Mouse (Mus musculus): Measurements from ENCODE around the gene Toe1.
A peak's percentile ranks its signal among the peaks of the same experiment; 100 is the strongest.

Toe1 gene

DNA sequence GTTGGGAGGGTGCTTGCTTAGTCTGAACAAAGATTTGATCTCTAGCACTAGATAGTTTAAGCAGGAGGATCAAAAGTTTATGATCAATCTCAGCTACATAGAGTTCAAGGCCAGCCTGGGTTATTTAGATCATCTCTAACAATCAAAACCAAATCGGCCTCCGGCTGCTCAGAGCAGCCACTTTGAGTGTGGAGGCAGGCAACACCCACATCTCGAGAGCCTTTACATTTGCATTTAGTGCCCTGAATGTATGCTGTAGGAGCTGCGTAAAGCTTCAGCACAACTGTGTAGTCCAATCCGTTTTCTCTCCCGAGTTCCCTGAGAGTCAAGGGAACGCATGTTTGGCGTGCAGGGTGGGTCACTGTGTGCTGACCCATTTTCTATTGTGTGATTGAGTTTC is 15.0 kb downstream of the Toe1 start:
- DNase-seq (ENCODE audit: inconsistent ontology term) = no peak

DNA sequence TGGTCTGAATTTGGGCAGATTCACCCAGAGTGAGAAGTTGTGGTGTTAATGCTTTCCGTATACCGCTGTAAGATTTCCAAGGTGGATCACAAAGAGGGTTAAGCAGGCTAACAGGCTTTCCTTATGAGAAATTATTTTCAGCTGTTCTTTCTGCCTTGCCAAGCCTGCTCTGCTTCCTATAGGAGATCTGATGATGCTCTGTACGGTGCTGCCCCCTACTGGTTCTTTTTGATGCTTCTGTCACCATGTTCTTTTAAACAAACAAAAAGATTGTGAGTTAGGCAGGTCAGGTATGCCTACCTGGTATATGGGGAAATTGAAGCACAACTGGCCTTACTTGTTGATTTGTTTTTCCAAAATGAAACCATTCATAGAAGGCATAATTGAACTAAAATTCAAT is 18.5 kb downstream of the Toe1 start:
- DNase-seq (ENCODE audit: inconsistent ontology term) = peak; percentile 58

DNA sequence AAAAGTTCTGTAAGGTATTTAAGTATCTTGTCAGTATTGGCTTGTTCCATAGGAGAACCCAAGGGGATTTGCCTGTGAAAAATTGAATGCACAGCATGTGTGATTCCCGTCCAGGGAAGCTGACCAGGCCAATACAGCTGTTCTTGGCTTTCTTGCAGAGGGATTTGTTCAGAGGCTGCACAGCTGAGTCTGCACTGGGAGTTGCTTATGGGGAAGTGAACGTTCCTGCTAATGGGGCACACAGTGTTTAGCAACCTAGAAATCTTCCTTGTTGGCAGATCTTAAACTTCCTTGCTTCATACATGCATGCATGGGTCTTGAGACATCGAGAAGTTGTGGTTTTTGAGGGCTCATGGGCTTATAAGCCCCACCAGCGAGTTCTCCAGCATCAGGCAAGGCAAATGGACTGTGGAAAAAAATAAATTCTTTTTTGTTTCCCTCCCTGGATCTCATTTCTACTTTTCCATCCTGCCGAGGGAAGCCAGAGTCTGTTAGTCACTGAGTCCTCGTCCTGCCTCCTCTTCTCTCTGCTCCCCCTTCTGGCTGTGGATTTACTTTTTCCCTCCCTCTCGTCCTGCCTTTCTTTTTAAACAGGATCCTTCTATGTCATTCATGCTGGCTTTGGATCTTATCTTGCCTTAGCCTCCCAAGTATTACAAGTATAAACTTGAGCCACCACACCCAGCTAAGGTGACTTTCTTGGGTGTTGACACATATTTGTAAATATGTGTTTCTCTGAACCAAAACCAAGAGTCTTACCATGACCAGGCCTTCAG is 19.3 kb downstream of the Toe1 start:
- DNase-seq (ENCODE audit: inconsistent ontology term) = peak; percentile 59

GRCm38 (mm10) chr4:116786587-116786986 is 20.9 kb downstream of the Toe1 start:
- DNase-seq (ENCODE audit: inconsistent ontology term) = no peak

DNA sequence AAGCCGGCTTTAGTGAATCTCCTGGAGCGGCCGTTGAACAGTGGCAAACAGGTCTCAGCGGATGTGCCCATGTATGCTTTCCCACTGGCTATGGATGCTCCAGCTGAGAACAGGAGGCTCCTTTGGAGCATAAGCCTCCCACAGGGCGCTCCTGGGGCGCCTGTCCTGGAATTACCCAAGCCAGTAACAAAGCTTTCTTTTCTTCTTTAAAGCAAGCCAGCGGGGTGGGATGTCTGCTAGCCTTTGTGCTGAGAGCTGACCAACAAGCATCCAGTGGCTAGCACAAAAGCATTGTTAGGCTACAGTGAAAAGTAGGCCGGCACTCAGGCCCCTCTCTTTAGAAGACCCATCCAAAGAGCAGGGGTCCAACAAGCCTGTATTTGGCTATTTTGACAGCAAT is 25.3 kb downstream of the Toe1 start:
- peak; percentile 85 for DNase-seq (ENCODE audit: inconsistent ontology term)

GRCm38 (mm10) chr4:116781366-116781765 is 26.1 kb downstream of the Toe1 start:
- DNase-seq (ENCODE audit: inconsistent ontology term) = no peak

DNA sequence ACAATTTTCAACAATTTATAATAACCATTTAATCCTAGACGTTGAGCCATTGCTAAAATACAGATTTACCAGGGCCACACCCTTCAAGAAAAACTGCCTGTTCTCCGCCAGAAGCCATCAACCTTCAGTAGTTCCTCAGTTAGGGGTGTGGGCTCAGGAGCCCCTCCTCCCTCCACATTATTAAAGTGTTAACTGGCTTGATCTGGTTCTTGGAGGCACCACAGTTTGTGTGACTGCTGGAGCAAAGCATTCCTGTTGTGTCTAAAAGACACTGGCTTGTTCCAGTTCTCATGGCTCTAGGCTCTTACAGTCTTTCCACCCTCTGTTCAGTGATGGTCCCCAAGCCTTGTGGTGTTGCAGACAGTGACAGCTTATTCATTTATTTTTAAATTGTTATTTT is 26.9 kb downstream of the Toe1 start:
- no peak for DNase-seq (ENCODE audit: inconsistent ontology term)

DNA sequence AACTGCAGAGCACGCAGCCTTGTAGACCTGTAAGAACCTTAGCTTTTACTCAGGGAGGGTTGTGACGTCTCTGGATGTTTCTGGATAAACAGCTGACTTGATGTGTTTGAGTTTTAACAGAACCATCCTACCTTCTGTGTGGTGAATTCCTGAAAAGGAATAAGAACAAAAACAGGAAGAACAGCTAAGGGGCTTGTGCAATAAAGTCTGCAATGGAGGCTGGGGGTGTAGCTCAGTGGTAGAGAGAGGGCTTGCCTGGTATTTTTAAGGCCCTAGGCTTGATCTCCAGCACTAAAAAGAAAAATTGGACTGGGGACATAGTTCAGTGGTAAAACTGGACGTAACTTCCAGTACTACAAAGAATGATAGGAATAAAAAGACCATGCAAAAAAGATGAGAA is 30.4 kb downstream of the Toe1 start:
- DNase-seq (ENCODE audit: inconsistent ontology term) = no peak

DNA sequence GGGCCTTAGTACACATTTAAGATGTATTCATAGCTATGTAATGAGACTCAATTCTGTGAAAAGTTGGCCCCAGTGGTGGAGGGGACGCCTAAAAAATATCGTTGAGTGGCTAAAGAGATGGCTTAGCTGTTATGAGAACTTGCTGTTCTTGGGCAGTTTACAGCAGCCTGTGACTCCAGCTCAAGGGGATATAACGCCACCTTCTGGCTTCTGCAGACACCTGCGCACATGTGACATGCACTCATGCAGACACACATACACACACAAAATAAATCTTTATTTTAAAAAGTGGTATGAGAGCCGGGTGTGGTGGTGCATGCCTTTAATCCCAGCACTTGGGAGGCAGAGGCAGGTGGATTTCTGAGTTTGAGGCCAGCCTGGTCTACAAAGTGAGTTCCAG is 31.0 kb downstream of the Toe1 start:
- DNase-seq (ENCODE audit: inconsistent ontology term) = no peak

DNA sequence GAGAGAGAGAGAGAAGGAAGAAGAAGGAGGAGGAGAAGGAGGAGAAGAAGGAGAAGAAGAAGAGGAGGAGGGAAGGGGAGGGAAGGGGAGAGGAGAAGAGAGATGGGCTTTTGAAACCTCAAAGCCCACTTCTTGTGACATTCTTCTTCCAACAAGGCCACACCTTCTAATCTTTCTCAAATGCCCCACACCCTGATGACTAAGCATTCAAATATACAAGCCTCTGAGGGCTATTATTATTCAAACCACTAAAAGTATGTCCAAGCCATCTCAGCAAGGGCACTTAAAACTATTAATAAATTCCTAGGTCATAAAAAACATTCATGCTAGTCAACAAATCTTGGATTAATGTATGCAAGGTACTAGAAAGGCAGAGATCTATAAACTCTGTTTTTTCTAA is 38.4 kb downstream of the Toe1 start:
- peak; percentile 50 for DNase-seq (ENCODE audit: inconsistent ontology term)

DNA sequence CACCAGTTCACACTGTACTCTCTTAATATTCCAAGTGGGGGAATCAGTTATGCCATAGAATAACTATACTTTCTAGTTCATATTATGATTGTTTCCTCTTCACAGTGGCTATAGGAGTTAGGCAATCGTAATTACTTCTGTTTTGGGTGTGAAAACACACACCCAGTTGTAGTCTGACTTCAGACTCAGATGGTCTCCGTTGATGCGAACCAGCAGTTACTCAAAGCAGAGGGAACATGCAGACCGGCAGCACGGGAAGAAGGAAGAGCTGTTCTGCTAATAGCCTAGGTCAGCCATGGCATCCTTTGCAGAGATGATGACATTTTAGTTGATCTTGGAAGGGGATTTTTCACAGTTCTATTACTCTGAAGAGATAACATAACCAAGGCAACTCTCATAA is 38.9 kb downstream of the Toe1 start:
- no peak for DNase-seq (ENCODE audit: inconsistent ontology term)

DNA sequence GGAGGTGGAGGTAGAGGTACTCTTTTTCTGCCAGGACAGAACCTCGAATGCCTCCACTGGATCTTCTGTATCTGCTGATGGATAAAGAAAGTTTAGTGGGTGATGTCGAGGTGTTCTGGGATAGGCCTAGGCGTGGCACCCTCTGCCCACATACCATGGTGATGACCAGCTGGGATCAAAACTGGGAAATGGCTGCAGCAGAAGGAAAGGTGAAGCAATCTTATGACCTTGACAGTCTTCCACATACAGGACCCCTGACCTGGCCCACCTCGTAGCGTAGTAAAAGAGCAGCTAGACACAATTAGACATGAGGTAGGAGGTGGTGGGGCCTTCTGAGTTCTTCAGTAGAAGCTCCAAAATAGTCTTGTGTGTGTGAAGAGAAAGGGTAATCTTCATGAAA is 43.4 kb downstream of the Toe1 start:
- no peak for DNase-seq (ENCODE audit: inconsistent ontology term)

DNA sequence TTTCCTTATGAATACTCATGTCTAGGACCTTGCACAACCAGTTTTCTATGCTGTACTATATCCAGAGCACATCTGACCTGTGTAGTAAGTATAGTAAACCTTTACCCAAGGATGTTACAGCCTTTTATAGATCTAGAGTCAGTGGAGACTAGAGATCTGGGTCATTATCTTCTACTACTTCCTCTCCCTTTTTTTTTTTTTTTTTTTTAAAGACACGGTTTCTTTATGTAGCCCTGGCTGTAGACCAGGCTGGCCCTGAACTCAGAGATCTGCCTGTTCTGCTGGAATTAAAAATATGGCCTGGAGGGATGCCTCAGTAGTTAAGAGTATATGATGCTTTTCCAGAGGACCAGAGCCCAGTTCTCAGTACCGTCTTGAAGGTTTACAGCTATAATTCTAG is 45.5 kb downstream of the Toe1 start:
- DNase-seq (ENCODE audit: inconsistent ontology term) = no peak

GRCm38 (mm10) chr4:116749750-116750149 is 57.7 kb downstream of the Toe1 start:
- DNase-seq (ENCODE audit: inconsistent ontology term) = no peak
